Mouse (Mus musculus) forelimb bud, embryonic 11.5 days (tissue): ENCODE results near the gene Slc5a1.

ENCODE experiments used
- DNase-seq: peaks from one replicate; pipeline ENCODE4 v3.0.0-alpha.2; 2012; ENCODE audit warnings: low read depth, low spot score

Slc5a1 gene

DNA sequence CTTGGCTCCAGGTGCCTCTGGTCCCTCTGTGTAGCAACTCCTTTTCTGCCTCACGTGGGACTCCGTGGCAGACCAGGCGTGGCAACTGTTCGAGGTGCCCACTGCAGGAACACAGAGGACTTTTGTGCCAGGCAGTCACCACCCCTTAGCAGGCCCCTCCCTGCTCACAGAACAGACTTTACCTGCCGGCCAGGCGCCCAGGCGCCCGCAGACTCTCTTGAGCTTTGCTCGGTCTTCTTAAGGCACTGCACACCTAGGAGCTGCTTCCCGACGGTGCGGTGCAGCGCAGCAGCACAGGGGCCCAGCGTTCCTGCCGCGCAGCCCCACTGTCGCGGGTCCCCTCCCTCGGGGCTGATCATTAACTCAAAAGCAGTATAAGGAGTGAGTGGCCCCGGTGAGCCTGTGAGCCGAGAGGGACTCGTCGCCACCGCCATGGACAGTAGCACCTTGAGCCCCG, at the start of gene Slc5a1:
Slc5a1 (plus strand) TSS at position 195 of the 457 bp plus-strand sequence.
- no peak for DNase-seq

- DNase-seq, result no peak
These were observed 47.8 kb upstream of the Slc5a1 start for GRCm38 (mm10) chr5:33056126-33056765.

GRCm38 (mm10) chr5:33070071-33070470, 33.9 kb upstream of the Slc5a1 start:
- DNase-seq, result no peak

- no peak for DNase-seq
These were observed 27.4 kb upstream of the Slc5a1 start for GRCm38 (mm10) chr5:33076490-33077191.

DNA sequence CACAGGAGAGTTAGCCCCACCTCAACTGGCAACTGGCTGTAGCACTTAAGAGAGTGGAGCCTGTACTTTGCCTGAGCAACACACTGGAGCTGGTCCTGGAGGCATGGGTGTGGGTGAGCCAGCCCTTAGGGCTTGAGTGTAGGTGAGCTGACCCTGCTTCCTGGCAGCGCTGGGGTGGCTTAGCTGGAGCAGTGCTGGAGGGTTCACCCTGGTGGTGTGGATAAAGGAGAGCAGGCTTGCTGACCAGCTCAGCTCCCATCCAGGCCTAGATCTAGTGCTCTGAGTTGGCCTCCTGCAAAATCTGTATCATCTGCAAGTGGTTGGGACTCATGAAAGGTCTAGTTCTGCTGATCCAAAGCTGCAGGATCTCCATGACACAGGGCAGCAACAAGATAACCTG, 21.1 kb upstream of the Slc5a1 start:
- DNase-seq, result no peak

- no peak for DNase-seq
These were observed 19.4 kb upstream of the Slc5a1 start for GRCm38 (mm10) chr5:33084599-33084998.

DNA sequence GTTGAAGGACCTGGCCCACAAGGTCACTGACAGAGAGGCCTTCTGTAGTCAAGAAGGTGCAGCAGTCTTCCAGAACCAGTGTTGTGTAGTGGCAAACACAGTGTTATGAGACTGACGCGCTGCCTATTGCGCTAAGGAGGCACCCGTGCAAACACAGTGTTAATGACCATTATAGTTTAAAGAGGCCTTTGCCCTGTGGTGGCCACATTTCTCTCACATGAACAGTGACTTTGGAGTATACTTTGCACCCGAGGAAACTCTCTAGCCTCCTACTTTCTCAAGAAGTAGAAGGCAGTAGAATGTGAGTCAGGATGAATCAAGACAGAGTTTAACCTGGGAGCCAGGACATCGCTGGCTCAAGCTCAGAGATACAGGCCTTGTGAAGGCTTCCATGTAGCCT, 12.7 kb upstream of the Slc5a1 start:
- DNase-seq, result no peak

DNA sequence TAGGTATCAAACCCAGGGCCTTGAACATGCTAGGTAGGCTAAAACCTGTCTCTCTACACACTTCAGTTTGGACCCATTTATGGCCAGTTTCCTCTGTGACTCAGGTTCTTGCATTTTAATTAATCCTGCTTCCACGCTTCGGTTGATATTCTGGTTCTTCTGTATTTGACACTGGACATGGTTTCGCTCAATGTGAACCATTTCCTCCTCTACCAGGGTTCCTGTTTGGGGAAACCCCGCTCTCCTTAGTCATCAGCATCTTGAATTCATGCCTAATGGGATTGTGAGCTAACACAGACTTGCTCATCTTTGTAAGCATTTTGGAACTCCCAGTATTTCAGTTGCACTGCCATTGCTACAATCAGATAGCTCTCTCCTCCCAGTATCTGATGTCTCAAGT, 8.7 kb upstream of the Slc5a1 start:
- no peak for DNase-seq

- no peak for DNase-seq
These were observed 1.5 kb upstream of the Slc5a1 start for GRCm38 (mm10) chr5:33102369-33103055.

DNA sequence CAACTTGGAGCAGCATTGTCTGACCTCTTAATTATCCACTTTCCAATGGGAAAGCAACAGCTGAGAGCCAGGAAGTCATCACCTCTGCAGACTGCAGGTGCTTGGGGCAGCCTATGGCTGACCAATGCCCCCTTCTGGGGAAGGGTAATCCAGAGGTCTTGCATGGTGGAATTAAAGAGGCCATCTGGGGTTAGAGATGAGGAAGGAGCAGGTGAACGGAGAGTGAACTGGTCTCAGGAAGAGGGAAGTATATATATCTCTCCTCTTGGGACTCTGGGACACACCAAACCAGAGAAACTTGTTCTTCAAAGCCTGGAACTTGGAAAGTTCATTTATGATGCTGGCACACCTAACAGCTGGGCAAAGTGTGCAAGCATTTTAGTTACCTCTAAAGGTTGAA, 857 bp downstream of the Slc5a1 start:
- no peak for DNase-seq

DNA sequence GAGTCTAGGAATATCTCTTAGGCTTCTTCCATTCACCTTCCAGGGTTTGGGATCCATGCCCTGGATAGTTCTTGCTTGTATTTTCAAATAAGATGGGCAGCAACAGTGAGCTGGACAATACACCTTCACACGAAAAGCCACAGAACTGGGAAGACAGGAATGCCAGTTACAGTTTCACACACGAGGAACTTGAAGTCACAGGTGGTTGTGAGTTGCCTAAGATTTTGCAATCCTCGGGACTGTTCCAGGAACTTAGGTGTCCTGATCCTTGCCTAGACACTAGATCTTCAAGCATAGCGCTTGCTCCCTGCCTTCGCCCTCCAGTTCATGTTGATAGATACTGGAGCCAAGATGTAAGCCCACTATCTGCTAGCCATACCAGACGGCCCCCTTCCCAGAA, 1.6 kb downstream of the Slc5a1 start:
- no peak for DNase-seq

GRCm38 (mm10) chr5:33107056-33107455, 3.0 kb downstream of the Slc5a1 start:
- no peak for DNase-seq

GRCm38 (mm10) chr5:33107778-33108405, 3.9 kb downstream of the Slc5a1 start:
- DNase-seq, result no peak

DNA sequence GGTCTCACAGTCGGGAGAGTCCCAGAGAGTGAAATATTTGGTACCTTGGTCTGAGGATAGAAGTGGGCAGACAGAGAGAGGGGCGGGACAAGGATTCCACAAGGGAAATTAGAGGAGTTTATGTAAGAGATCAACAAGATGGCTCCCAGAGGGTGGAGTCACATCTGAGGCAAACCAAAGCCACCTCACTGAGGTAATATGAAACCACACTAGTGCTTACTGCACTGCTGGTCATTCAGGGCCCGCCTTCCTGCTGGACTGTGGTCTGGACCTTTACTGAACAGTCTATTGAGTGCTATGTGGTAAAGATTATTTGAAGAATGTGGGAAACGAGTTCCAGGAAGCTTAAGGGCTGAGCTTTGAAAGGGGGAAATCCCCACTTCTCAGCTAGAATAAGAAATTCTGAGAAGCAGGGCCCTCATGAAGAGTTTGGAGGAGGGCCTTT, 17.9 kb downstream of the Slc5a1 start:
- no peak for DNase-seq

DNA sequence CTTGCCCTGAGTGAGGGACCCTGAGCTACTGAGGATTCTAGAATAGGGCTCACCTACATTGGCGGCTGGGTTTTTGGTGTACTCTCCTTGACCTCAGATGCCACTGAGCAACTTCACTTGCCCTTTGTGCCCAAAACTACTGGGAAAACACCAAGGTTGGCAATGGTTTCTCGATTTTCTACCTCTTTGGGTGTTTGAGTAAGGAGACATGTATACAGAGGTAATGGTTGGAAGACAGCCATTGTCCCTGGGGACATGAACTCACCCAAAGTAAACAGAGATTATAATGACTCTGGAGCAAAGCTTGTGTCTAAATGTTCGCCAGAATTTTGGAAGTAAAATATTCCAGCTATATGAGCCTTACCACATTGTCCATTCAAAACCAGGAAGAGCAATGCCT, 19.6 kb downstream of the Slc5a1 start:
- DNase-seq, result no peak

DNA sequence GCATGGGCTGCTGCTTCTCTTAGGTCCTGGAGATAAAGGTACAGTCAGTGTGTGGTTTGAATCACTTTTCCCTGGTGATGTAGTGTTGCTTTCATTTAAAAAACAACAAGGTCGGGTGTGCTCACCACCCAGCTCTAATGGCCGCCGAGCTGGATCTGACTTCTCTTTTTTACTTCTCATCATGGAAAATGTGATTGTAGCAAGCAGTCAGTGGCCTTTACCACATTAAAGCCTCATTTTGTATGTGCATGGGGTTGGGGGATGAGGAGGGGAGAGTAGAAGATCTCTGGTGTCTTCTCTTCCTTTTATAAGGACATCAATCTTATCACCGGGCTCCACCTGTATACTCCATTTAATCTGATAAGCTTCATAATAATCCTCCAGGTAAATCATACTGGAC, 21.3 kb downstream of the Slc5a1 start:
- DNase-seq, result no peak

DNA sequence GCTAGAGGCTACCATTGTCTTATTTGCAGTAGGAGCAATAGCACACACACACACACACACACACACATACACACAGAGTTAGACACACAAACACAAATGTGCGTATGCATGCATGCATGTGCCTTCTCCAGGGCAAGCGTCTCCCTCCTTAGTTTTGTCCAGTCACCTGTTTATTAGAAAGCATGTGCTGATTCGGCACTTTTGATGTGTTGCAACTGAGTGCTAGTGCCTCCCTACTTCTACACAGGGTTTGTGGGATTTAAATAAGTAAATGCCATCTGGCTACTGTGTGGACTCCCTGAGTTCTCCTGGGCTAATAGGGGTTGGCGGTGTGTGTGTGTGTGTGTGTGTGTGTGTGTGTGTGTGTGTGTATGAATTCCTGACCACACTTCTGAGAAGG, 30.1 kb downstream of the Slc5a1 start:
- no peak for DNase-seq

- no peak for DNase-seq
These were observed 31.6 kb downstream of the Slc5a1 start for GRCm38 (mm10) chr5:33135611-33136010.

DNA sequence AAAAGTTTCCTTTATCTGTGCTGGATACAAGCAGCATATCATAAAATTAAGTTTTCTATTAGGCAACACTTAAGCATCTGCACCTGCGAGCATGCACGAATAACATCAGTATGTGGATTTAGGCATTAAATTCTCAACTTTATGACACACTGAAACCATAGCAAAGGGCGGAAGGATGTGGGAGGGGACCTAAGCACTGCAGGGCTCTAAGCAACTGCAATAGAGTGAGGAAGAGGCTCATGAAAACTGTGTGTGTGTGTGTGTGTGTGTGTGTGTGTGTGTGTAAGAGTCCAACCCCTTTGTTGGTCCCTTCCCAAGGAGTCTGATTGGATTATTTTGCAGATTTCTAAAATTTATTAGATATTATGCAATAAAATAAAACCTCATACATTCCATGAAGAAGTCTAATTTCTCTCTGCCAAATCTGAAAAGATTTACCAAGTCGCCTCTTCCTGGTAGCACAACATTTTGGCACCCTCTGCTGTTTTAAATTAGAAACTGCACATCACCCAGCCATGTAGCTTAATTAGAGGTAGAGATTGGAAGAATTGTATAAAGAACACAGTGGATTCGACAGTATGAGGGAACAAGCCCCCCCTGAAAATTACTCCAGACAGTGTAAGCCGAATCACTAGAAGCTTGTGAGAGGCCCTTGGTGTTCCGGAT, 38.9 kb downstream of the Slc5a1 start:
- DNase-seq, result peak; percentile 40

- DNase-seq, result peak; percentile 9
These were observed 40.0 kb downstream of the Slc5a1 start for GRCm38 (mm10) chr5:33144025-33144424.

GRCm38 (mm10) chr5:33146837-33147236, 42.8 kb downstream of the Slc5a1 start:
- no peak for DNase-seq

- DNase-seq, result no peak
These were observed 43.7 kb downstream of the Slc5a1 start for GRCm38 (mm10) chr5:33147691-33148090.
